Mouse (Mus musculus) small intestine, adult 2 months (tissue): Measurements from ENCODE around the gene Sptlc2. TPM values are rescaled to one million over a fixed set of nuclear protein-coding genes. Genes with fewer than 3 reads are reported as not detected.

ENCODE experiments used
- H3K27ac ChIP-seq: fragments of 200-500 bp; 2 replicates; pipeline ENCODE4 v1.5.1; 2012; ENCODE audit warnings: low read depth, low read length, control low read depth, inconsistent platforms; ENCODE audit not compliant: insufficient read depth
- H3K27me3 ChIP-seq: fragments of 200-500 bp; 2 replicates; pipeline ENCODE4 v1.6.1; 2012; ENCODE audit warnings: mild to moderate bottlenecking, moderate library complexity, low read length, inconsistent platforms; ENCODE audit not compliant: control insufficient read depth, insufficient read depth
- H3K36me3 ChIP-seq: fragments of 200-500 bp; 2 replicates; pipeline ENCODE4 v1.6.1; 2012; ENCODE audit warnings: mild to moderate bottlenecking, low read length, control low read depth, inconsistent platforms; ENCODE audit not compliant: control insufficient read depth, insufficient read depth
- H3K4me1 ChIP-seq: fragments of 200-500 bp; 2 replicates; pipeline ENCODE4 v1.6.1; 2012; ENCODE audit warnings: low read length, inconsistent platforms, mixed read lengths; ENCODE audit not compliant: control insufficient read depth, insufficient read depth, insufficient read length
- H3K4me3 ChIP-seq: fragments of 200-500 bp; 2 replicates; pipeline ENCODE4 v1.5.1; 2012; ENCODE audit warnings: low read depth, mild to moderate bottlenecking, control low read depth, inconsistent platforms, low read length, moderate library complexity
- CTCF ChIP-seq: fragments of 200-500 bp; IDR thresholded peaks from 2 replicates; pipeline ENCODE4 v1.5.1; 2012; ENCODE audit warnings: low read depth, mild to moderate bottlenecking, control low read depth, inconsistent platforms, low read length, moderate library complexity, mixed read lengths; ENCODE audit not compliant: insufficient replicate concordance, insufficient read length; ENCODE audit errors: extremely low read depth
- POLR2A ChIP-seq: fragments of 200-500 bp; IDR thresholded peaks from 2 replicates; pipeline ENCODE4 v1.6.1; 2012; ENCODE audit warnings: low read depth, mild to moderate bottlenecking, control low read depth, inconsistent platforms, low read length, moderate library complexity
- WGBS: fragments of 180-500 bp; shearing (Covaris S2); methylation state at CpG from one replicate; pipeline ENCODE4 v1.1.7; 2018; 5-methylcytosine and 5-hydroxymethylcytosine counted together
- polyA plus RNA-seq: library from polyadenylated mRNA; depleted of rRNA; stranded (reverse); fragments of >200 nt; gene quantifications from 2 replicates; pipeline ENCODE4 v1.2.3, GENCODE M21; 2012; rRNA removed

Gene Sptlc2
- polyA plus RNA-seq, 1 experiment = 13.5 TPM

- Histone ChIP-seq H3K4me1 (no peaks in the 10 kb centered on the region; the same call in 1 of the 2 replicates), H3K27ac (peak overlapping the region; percentile 66; the same call in 1 of the 2 replicates), H3K27me3 (no peaks in the 10 kb centered on the region), H3K4me3 (peak overlapping the region; percentile 76), H3K36me3 (peaks cover 33% of the 10 kb centered on the region)
- TF ChIP-seq POLR2A (no peak), CTCF (no peak)
- 8% methylated on average over 11 of the region's 11 CpGs for WGBS
Observed at GRCm38 (mm10) chr12:87265444-87265843, 122.7 kb downstream of the Sptlc2 start.

DNA sequence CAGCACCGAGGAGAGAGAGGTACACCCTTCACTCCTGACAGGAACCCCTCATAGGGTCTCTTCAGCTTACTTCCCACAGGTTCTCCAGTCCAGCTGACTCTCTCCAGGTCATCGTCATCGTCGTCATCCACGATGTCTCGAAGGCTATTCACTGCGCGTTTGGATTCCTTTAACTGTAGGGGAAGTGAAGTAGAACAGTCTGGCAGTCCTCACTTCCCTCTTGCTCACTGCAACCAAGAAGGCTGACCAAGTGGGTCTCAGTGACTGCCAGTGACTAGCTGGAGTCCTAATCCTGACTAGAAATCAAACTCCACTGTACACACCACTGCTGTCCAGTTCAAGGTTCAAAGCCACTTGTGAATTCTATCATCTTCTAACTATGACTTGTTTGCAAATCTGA lies 127.6 kb downstream of the Sptlc2 start:
- H3K36me3 ChIP-seq = peaks cover 47% of the 10 kb centered on the region
- no peaks in the 10 kb centered on the region for H3K27me3 ChIP-seq
- WGBS = 92% methylated on average over 8 of the region's 8 CpGs
- TF ChIP-seq POLR2A (no peak), CTCF (no peak)
- H3K4me1 ChIP-seq = no peaks in the 10 kb centered on the region
- H3K4me3 ChIP-seq = no peak overlapping the region
- no peak overlapping the region for H3K27ac ChIP-seq

DNA sequence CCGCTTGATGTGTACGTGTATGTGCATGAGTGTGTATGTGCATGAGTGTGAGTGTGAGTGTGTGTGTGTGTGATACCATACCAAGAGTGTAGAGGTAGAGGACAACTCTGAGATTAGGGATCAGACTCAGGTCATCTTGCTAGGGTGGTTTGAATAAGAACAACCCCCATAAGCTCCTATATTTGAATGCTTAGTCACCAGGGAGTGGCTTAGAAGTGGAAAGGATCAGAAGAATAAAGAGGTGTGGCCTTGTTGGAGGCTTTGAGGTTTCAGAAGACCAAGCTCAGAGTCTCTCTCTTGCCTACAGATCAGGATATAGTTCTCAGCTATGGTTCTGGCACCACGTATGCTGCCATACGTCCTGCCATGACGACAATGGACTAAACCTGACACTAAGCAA lies 131.5 kb downstream of the Sptlc2 start:
- H3K36me3 ChIP-seq = peaks cover 66% of the 10 kb centered on the region
- no peak overlapping the region for H3K4me3 ChIP-seq
- no peak for TF ChIP-seq POLR2A
- TF ChIP-seq CTCF = no peak
- no peaks in the 10 kb centered on the region for H3K4me1 ChIP-seq
- WGBS = 95% methylated on average over 5 of the region's 5 CpGs
- no peaks in the 10 kb centered on the region for H3K27me3 ChIP-seq
- no peak overlapping the region for H3K27ac ChIP-seq

Other genes starting within 250 kb of the Sptlc2 start
- 20.7 and 23.0 TPM in 2 replicates for gene Gstz1, start 241.2 kb downstream of the Sptlc2 start, polyA plus RNA-seq
- gene Pomt2, start 240.4 kb downstream of the Sptlc2 start, polyA plus RNA-seq = 4.4 and 5.2 TPM in 2 replicates
- not detected in 2 replicates for gene Samd15, start 188.6 kb downstream of the Sptlc2 start, polyA plus RNA-seq
- 0.69 and 0.89 TPM in 2 replicates for gene Tmed8, start 187.9 kb downstream of the Sptlc2 start, polyA plus RNA-seq
- 0.09 and 0.28 TPM in 2 replicates for gene Noxred1, start 149.6 kb downstream of the Sptlc2 start, polyA plus RNA-seq
- 15.7 and 27.1 TPM in 2 replicates for gene Vipas39, start 122.1 kb downstream of the Sptlc2 start, polyA plus RNA-seq
- 14.6 and 27.3 TPM in 2 replicates for gene Ahsa1, start 121.9 kb downstream of the Sptlc2 start, polyA plus RNA-seq
- 0.15 and 0.25 TPM in 2 replicates for gene Ism2, start 88.7 kb downstream of the Sptlc2 start, polyA plus RNA-seq
- 2.9 and 4.1 TPM in 2 replicates for gene Slirp, start 55.5 kb upstream of the Sptlc2 start, polyA plus RNA-seq
- gene Alkbh1, start 55.7 kb upstream of the Sptlc2 start, polyA plus RNA-seq = 5.7 and 6.0 TPM in 2 replicates
- gene Snw1, start 83.9 kb upstream of the Sptlc2 start, polyA plus RNA-seq = 0.99 and 2.7 TPM in 2 replicates
- not detected in 2 replicates for gene Gm5788, start 106.4 kb upstream of the Sptlc2 start, polyA plus RNA-seq
- not detected in 2 replicates for gene Gm8300, start 126.0 kb upstream of the Sptlc2 start, polyA plus RNA-seq
- gene Oog1, start 214.3 kb upstream of the Sptlc2 start, polyA plus RNA-seq = not detected in 2 replicates
- not detected in 2 replicates for gene Gm4027, start 230.5 kb upstream of the Sptlc2 start, polyA plus RNA-seq